Mouse (Mus musculus) layer of hippocampus, postnatal 25 days (tissue): Measurements from ENCODE around the gene Cln6. TPM values are rescaled to one million over a fixed set of nuclear protein-coding genes. Genes with fewer than 3 reads are reported as not detected.
A peak's percentile ranks its signal among the peaks of the same experiment; 100 is the strongest.
"Not testable (repeated sequence)": the region's sequence is repeated elsewhere in the genome, so short reads cannot be mapped to it uniquely, and the experiment has no call there.

ENCODE experiments used
- DNase-seq, 2 experiments: peaks; one replicate each; pipeline ENCODE4 v3.0.0; 2022; ENCODE audit warnings: mixed read lengths in 2 of 2, low spot score in 1 of 2; ENCODE audit errors: extremely low spot score in 1 of 2
- total RNA-seq, 2 experiments: library from RNA; stranded (reverse); gene quantifications; 2 replicates each; pipeline ENCODE4 v1.2.3; 2021

Gene Cln6
- 10 to 100 TPM; 11.4 to 13.4 TPM for total RNA-seq

- peak; percentile 51 to 57 for DNase-seq
Observed at GRCm38 (mm10) chr9:62838506-62839171, at the start of gene Cln6. Cln6 (plus strand) TSS chr9:62838785.

- DNase-seq = no peak
Observed at GRCm38 (mm10) chr9:62789856-62790255, 48.7 kb upstream of the Cln6 start.

- not testable (repeated sequence) for DNase-seq
Observed at GRCm38 (mm10) chr9:62799218-62799617, 39.4 kb upstream of the Cln6 start.

- DNase-seq = no peak
Observed at GRCm38 (mm10) chr9:62810095-62810494, 28.5 kb upstream of the Cln6 start.

- DNase-seq = peak; percentile 34 to 36
Observed at GRCm38 (mm10) chr9:62810543-62811515, 27.8 kb upstream of the Cln6 start.

- peak; percentile 82 to 93 for DNase-seq
Observed at GRCm38 (mm10) chr9:62811516-62812121, 27.0 kb upstream of the Cln6 start, which contains the start of gene Fem1b. Fem1b (minus strand) TSS chr9:62811934.

GRCm38 (mm10) chr9:62812216-62813049 lies 26.2 kb upstream of the Cln6 start:
- DNase-seq = no peak

- DNase-seq = no peak
Observed at GRCm38 (mm10) chr9:62814751-62815150, 23.8 kb upstream of the Cln6 start.

- no peak for DNase-seq
Observed at GRCm38 (mm10) chr9:62816323-62817098, 22.1 kb upstream of the Cln6 start.

- peak; percentile 23 to 38 for DNase-seq
Observed at GRCm38 (mm10) chr9:62817099-62817571, 21.4 kb upstream of the Cln6 start.

GRCm38 (mm10) chr9:62817828-62818614 lies 20.6 kb upstream of the Cln6 start:
- DNase-seq = no peak

- DNase-seq = no peak
Observed at GRCm38 (mm10) chr9:62819494-62819893, 19.1 kb upstream of the Cln6 start.

- not testable (repeated sequence) for DNase-seq
Observed at GRCm38 (mm10) chr9:62819910-62820309, 18.7 kb upstream of the Cln6 start.

- no peak for DNase-seq
Observed at GRCm38 (mm10) chr9:62820829-62821228, 17.8 kb upstream of the Cln6 start.

GRCm38 (mm10) chr9:62821811-62822210 lies 16.8 kb upstream of the Cln6 start:
- no peak for DNase-seq

GRCm38 (mm10) chr9:62825791-62826393 lies 12.7 kb upstream of the Cln6 start:
- no peak for DNase-seq

GRCm38 (mm10) chr9:62826456-62826855 lies 12.1 kb upstream of the Cln6 start:
- DNase-seq = no peak
